Mouse (Mus musculus) brown adipose tissue, adult 24 weeks (tissue): ENCODE results near the gene Ptger1. TPM values are rescaled to one million over a fixed set of nuclear protein-coding genes. Genes with fewer than 3 reads are reported as not detected.
A peak's percentile ranks its signal among the peaks of the same experiment; 100 is the strongest.

Experiments
- H3K27ac ChIP-seq: fragments of 200-500 bp; replicated peaks from 2 replicates; pipeline ENCODE4 v1.5.1; 2012; ENCODE audit warnings: low read depth, mild to moderate bottlenecking, low read length
- H3K4me1 ChIP-seq: fragments of 200-500 bp; 2 replicates; pipeline ENCODE4 v1.6.1; 2012; ENCODE audit warnings: low read length, mixed read lengths; ENCODE audit not compliant: control insufficient read depth, insufficient read depth, insufficient read length
- H3K4me3 ChIP-seq: fragments of 200-500 bp; 2 replicates; pipeline ENCODE4 v1.5.1; 2012; ENCODE audit warnings: low read depth, mild to moderate bottlenecking, low read length, moderate library complexity; ENCODE audit not compliant: insufficient read depth
- polyA plus RNA-seq: library from polyadenylated mRNA; stranded (reverse); fragments of >200 nt; gene quantifications from 2 replicates; pipeline ENCODE4 v1.2.4, GENCODE M21; 2012; ENCODE audit not compliant: missing spikeins, insufficient read depth, insufficient read length

The Ptger1 gene
- polyA plus RNA-seq, 1 experiment: not detected

DNA sequence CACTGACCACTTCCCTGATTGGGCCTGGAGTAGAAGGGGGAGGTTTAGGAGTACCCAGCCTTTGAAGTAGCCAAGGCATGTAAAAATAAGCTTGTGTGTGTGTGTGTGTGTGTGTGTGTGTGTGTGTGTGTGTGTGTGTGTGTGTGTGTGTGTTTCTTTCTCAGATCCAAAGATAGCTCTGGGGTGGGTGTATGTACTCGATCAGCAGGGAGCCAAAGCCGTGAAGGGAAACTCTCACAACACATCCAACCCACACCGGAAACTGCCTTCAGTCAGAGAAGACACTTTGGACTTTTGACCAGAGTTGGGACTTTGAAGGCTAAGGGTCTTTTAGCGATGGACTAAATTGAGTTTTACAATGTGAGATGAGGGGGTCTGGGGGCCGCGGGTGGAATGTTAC lies 16.8 kb upstream of the Ptger1 start:
- no peak overlapping the region for H3K4me3 ChIP-seq
- H3K4me1 ChIP-seq: peaks cover 5% of the 10 kb centered on the region
- no peak overlapping the region for H3K27ac ChIP-seq

DNA sequence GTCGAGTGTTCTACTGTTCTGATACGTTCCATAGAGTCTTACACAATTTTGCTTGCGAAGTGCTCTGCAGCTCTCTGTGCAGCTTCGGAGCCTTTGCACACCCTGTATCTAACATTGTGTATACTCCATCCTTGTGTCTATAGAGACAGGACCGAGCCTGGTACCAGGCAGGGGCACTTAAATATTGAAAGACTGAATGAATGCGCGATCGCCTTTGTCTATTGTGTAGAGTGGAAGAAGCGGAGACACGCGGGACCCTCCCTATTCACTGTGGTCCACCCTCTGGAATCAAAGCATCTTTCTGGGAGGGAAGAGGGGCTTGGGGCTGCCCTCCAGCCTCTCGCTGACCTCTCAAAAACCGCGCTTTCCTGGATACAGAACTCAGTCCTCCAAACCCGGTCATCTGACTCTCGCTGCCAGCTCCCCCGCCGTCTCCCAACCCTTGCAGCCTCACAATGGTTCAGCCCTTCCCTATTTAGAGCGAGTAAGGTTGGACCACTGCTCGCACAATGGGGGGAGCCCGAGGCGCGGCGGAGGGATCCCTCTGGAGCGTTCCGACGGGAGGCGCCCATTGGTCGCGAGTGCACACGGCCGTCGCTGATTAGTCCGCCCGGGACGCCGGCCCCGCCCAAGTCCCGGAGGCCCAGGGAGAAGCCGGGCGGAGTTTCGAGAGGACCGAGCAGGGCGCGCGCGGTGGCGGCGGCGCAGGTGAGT lies 14.3 kb upstream of the Ptger1 start, which contains the start of gene Gipc1:
TSS of gene Gipc1 (plus strand) at position 648 of the 714 bp plus-strand sequence.
- H3K4me1 ChIP-seq: peaks cover 5% of the 10 kb centered on the region
- H3K27ac ChIP-seq: 0 out of 2 replicates have a peak within 1 kb of the TSS, but pooled peaks have one; percentile 6
- H3K4me3 ChIP-seq: peak within 1 kb of the TSS; percentile 83

DNA sequence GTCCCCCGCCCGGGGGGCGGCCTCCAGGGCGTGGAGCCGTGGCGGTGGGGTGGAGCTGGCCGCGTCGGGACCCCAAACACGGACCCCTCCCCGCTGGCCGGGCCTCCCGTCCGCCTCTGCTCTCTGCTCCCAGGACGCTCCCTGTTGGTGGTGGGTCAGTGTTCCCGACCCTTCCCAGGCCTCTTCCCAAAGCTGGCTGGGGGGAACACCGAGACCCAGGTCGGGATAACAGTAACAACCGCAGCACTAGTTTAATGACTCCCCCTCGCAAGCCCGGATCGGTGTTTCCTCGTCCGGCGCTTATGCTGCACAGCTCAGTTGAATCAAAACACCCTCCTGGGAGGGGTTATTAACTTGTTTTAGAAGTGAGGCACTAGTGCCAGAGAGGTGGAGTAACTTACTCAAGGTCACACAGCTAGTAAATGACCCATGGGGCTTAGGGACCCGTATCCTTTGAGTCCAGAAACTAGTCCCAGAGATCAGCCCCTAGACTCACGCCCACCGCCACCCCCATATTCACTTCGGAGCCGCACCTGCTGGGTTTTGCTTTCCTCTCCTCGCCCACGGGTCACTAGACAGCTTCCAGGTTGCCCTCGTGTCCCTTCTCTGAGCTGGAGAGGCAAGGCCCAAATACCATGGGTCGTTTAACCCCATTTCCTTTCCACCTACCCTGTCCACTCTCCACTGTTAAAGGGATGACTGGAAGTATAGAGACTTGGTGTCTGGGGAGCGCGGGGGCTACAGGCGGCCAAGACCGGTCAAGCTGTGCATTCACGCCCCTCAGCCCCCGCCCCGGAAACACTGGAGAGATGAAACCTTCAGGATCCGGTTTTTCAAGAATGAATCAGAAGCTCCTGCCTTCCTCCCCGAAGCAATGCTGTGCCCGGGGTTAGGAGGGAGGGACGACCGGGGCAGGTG lies 13.5 kb upstream of the Ptger1 start:
- 0 out of 2 replicates have a peak overlapping the region, but pooled peaks have one; percentile 6 for H3K27ac ChIP-seq
- peaks cover 5% of the 10 kb centered on the region for H3K4me1 ChIP-seq
- peak overlapping the region; percentile 83 for H3K4me3 ChIP-seq

DNA sequence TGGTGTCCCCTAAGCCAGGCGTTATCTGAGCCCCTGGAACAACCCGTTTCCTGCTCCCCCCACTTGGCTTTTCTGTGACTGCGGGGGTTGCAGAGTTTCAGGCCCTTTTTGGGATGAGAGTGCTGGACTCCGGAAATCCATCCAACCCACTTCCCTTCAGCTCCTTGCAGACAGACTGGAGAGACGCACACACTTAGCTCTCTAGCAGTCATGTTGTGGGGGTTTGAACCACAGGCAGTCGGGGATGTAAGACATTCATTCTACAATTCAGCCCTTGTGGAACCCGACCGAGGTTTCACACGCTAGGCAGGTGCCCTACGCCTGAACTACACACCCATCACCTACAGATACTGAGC lies 12.8 kb upstream of the Ptger1 start:
- peak overlapping the region; percentile 83 for H3K4me3 ChIP-seq
- H3K27ac ChIP-seq: no peak overlapping the region
- H3K4me1 ChIP-seq: peaks cover 5% of the 10 kb centered on the region

DNA sequence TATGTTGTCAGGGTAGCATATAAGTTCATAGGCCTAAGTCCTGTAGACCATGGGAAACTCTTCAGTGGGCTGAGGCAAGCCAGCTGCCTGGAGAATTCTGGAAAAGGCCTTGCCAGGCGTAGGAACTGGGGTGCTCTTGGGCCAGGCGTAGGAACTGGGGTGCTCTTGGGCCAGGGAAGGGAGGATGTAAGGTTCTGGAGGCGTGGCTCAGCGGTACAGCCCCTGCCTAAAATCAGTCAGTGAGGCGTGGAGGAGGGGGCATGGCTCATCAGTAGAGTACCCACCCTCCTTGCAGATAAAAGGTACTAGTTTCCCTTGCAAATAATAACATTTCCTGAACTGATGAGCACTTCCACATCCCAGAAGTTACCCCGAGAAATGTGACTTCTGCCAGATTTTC lies 11.8 kb upstream of the Ptger1 start:
- Histone ChIP-seq H3K4me1 (peaks cover 5% of the 10 kb centered on the region), H3K4me3 (no peak overlapping the region)

DNA sequence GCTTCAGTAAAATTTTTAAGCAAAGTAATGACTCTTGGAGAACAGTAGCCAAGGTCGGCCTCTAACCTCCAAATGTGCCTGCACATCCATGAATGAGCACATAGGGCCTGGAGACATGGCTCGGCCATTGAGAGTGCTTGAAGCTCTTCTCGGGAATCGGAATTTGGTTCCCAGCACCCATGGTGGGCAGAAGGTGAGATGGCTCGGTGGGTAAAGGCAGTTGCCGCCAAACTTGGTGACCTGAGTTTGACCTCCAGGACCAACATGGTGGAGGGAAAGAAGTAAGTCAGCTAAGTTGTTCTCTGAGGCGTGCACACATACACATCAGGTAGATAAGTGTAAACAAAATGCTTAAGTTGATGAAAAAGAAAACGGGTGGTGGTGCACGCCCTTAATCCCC lies 10.4 kb upstream of the Ptger1 start:
- Histone ChIP-seq H3K4me3 (no peak overlapping the region), H3K27ac (no peak overlapping the region), H3K4me1 (peaks cover 5% of the 10 kb centered on the region)

More for the DNA sequence above, 11.8 kb upstream of the Ptger1 start:
- no peak overlapping the region for H3K27ac ChIP-seq

DNA sequence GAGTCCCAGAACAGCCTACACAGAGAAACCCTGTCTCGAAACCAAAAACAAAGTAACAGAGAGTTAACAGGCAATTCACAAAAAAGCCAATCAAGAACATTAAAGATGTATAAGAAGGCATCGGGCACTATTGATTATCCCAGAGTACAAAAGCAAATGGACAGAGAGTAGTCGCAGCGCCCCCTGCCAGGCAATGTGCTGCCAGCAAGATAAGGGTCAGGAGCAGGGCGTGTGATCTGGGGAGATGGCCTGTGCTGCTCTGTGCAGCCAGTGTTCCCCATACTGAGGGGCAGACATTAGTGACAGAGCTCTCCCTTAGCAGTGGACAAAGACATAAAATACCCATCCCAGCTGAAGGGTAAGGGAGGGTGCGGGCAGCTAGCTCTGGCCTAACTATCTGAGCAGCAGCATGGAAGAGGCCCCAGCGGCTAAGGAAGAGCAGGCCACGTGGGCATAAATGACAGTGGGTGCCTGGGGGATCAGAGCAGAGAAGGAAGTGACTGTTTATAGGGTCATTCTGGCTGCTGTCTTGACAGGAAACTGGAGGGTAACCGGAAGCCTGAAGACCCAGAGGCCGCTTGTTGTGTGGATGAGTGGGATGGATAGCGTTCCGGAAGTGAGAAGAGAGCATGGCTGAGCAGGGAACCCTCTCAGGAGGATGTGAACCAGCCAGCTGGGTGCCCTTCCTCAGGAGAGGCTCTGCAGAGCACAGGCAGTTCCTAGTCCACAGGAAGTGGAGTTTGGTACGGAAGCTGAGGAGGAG lies 9.8 kb upstream of the Ptger1 start:
- Histone ChIP-seq H3K4me3 (no peak overlapping the region), H3K27ac (no peak overlapping the region), H3K4me1 (peaks cover 5% of the 10 kb centered on the region)

DNA sequence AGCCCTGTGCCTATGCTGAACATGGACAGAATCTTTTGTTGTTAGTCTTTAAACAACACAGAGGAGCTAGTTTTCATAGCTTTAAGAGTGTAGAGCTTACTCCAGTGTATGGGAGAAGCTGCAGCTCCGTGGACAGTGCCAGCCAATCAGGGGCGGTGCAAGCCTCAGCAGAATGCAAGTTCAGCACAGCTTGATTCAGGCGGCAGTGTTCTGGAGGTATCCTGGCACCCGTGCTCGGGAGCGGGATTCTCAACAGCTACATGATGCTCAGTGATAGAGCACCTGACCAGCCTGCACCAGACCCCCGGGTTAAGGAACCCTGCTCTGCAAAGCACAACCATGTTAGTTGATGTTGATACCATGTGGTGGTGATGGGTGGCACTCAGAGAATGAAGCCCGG lies 5.9 kb upstream of the Ptger1 start:
- no peak overlapping the region for H3K27ac ChIP-seq
- H3K4me1 ChIP-seq: no peaks in the 10 kb centered on the region

DNA sequence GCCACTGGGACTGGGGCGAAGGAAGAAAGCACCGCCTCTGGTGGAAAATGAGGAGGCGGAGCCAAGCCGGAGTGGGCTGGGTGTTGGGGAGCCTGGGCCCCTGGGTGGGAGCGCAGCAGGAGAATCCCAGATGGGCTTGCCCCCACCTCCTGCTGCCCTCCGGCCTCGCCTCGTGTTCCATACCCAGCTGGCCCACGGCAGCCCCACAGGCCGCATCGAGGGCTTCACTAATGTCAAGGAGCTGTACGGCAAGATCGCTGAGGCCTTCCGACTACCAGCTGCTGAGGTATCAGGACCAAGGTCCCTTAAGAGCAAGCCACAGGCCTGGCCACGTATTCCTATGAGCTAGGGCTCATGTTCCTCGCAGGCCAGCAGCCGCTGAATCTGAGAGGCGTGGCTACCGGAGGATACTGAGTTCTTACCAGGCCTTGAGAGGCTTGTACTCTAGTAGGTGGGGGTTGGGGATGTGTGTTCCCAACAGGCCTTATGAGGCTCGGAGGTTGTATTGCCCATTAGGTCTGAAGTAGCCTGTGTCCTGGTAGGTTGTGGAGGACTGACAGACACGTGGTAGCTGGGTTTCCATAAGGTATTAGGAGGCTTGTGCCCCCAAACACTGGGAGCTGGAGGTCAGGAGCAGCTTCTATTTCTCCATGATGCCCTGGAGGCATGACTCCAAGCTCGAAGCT lies 5.3 kb upstream of the Ptger1 start:
- Histone ChIP-seq H3K4me1 (no peaks in the 10 kb centered on the region), H3K27ac (no peak overlapping the region), H3K4me3 (peak overlapping the region; percentile 19)

More for the DNA sequence above, 5.9 kb upstream of the Ptger1 start:
- no peak overlapping the region for H3K4me3 ChIP-seq

DNA sequence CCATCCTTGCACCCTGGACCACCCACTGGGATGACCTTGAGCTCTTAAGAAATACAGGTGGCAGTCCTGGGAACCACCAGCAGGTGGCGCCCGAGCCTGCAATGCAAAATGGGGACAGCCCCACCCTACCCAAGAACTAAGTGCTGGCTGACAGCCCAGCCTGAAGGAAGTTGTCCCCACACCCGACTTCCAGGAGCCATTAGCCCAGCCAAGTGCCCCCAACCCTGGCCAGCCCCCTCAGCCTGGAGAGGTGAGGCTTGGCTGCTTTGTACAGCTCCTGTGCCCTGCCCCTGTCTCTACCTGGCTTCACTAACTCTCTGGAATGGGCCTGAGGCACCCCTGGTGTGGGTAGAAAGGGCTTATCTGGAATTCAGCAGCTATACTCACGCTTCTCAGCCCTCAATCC lies 4.1 kb upstream of the Ptger1 start:
- H3K27ac ChIP-seq: no peak overlapping the region
- H3K4me1 ChIP-seq: peaks cover 8% of the 10 kb centered on the region; the same call in 1 of the 2 replicates
- no peak overlapping the region for H3K4me3 ChIP-seq

DNA sequence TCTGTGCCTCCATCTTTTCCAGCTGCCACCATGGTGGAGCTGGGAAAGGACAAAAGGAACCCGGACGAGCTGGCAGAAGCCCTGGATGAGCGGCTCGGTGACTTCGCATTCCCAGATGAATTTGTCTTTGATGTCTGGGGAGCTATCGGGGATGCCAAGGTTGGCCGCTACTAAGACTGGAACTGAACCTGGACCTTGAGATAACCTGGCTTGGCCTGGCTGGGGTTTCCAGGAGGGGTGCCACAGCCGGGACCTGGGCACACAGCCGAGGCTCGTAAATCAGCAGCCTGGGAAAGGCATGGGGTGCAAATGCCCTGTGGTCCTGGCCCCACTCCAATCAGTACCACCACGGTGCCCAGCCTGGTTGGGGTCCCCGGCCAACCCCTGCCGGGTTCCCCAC lies 2.4 kb upstream of the Ptger1 start:
- Histone ChIP-seq H3K4me3 (no peak overlapping the region), H3K4me1 (peaks cover 8% of the 10 kb centered on the region; the same call in 1 of the 2 replicates), H3K27ac (no peak overlapping the region)

DNA sequence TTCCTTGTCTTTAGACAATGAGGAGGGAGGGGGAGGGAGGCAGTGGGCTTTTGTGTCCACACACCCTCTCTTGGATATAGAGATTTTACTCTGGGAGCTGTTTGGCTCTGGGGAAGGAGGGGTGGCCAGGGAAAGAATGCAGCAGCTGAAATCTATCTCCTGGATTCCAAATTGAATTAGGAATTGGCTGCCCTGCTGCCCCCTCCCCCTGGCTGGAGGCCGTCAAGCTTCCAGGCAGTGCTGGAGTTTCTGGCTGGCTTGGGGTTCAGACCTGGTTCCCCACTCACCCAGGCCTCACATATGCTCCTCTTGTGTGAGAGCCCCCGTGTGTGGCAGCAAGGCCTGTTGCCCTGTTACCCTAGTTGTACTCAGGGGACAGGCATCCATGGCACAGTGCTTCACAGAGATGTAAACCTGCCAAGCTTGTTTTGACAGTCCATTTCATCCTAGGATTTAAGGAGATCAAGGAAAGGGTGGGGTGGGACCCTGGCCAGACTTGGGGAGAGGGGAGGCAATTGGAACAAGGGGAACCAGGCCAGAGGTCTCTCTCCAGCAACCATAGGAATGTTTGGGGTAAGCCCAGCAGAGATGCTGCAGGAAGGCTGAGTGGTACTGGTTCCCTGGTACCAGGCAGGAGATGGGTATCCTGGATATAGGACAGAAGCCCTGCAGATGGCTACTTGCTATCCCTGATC lies 1.4 kb upstream of the Ptger1 start:
- H3K4me3 ChIP-seq: no peak overlapping the region
- H3K27ac ChIP-seq: no peak overlapping the region
- peaks cover 8% of the 10 kb centered on the region; the same call in 1 of the 2 replicates for H3K4me1 ChIP-seq

DNA sequence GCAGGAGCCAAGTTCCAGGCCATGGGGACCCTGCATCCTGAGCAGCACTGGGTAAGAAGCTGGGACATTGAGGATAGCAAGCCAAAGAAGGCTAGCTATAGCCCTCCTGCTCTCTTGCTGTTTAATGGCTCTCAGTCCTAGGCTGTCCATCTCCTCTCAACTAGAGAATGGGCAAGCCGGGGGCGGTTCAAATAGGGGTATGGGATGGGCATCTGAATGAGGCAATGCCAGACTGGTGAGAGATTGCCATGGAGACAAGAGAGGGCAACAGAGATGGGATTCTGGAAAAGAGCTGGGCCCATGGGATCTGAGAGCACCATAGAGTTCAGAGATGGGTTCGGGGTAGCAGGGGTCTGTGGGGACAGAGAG lies 372 bp downstream of the Ptger1 start:
- Histone ChIP-seq H3K4me3 (no peak overlapping the region), H3K27ac (no peak overlapping the region), H3K4me1 (peaks cover 8% of the 10 kb centered on the region; the same call in 1 of the 2 replicates)

DNA sequence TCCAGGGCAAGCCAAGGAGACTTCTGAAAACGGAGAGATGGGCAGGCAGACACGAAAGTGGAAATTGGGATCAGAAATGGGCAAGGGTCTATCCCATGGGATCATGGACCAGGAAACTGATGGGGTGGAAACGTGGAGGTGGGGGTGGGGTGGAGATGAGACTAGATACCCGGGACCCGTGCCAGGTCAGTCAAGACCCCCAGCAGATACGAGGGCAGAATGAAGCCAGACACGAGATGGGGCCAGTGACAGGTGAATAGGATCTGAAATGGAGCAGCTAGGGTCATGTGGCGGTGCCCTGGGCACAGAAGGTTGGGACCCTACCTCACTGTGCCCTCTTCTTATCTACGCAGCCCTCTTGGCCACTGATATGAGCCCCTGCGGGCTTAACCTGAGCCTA lies 1.0 kb downstream of the Ptger1 start:
- H3K27ac ChIP-seq: no peak overlapping the region
- H3K4me1 ChIP-seq: peaks cover 8% of the 10 kb centered on the region; the same call in 1 of the 2 replicates
- H3K4me3 ChIP-seq: no peak overlapping the region
